Mouse (Mus musculus): ENCODE results near the gene Gm47996. TPM values are rescaled to one million over a fixed set of nuclear protein-coding genes. Genes with fewer than 3 reads are reported as not detected.
"Not testable (repeated sequence)": the region's sequence is repeated elsewhere in the genome, so short reads cannot be mapped to it uniquely, and the experiment has no call there.

Gene Gm47996
- total RNA-seq, 1 experiment from 2014 or later = not detected

- DNase-seq = not testable (repeated sequence)
Observed at GRCm38 (mm10) chr1:151208493-151208892, 1.4 kb upstream of the Gm47996 start.

- not testable (repeated sequence) for DNase-seq
Observed at GRCm38 (mm10) chr1:151208944-151209343, 987 bp upstream of the Gm47996 start.

- not testable (repeated sequence) for DNase-seq
Observed at GRCm38 (mm10) chr1:151211666-151212065, 1.7 kb downstream of the Gm47996 start.

GRCm38 (mm10) chr1:151214862-151215261 is 4.9 kb downstream of the Gm47996 start:
- DNase-seq = no peak

DNA sequence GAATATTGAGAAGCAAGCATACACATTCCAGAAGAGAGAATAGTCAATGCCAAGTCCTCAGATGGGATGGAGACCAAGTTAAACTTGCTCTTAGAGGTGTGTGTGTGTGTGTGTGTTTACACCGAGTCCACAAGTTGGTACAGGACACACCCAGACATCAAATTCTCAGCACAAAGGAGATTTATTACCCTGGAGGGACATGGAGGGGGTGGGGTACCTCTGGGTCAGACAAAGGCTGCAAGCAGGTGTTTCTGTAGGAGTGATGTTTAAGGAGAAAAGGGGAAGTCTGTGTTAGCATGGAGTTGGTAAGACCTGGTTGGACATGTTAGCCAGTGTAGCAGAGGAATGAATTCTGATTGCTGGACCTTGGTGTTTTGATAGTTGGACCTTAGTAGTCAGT is 6.1 kb downstream of the Gm47996 start:
- DNase-seq = no peak

DNA sequence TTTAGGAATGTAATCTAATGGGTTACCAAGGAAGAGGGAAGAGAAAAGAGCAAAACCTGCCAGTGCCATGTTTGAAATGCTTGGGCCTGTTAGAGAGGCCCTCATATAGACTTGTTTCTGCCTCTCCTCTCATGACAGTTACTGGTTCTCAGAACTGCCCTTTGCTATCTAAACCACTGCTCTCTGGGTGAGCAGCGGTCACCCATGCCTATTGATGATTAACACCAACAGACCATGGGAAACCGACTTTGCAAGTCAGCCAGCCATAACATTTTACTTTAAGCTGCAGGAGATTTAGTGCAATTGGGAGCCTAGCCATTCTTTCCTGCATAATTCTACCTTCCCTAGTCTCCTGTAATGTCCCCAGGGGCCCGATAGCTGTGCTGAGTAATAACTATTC is 6.5 kb downstream of the Gm47996 start:
- no peak for DNase-seq

- no peak for DNase-seq
Observed at GRCm38 (mm10) chr1:151219045-151219444, 9.1 kb downstream of the Gm47996 start.

- DNase-seq = no peak
Observed at GRCm38 (mm10) chr1:151220098-151220497, 10.2 kb downstream of the Gm47996 start.

DNA sequence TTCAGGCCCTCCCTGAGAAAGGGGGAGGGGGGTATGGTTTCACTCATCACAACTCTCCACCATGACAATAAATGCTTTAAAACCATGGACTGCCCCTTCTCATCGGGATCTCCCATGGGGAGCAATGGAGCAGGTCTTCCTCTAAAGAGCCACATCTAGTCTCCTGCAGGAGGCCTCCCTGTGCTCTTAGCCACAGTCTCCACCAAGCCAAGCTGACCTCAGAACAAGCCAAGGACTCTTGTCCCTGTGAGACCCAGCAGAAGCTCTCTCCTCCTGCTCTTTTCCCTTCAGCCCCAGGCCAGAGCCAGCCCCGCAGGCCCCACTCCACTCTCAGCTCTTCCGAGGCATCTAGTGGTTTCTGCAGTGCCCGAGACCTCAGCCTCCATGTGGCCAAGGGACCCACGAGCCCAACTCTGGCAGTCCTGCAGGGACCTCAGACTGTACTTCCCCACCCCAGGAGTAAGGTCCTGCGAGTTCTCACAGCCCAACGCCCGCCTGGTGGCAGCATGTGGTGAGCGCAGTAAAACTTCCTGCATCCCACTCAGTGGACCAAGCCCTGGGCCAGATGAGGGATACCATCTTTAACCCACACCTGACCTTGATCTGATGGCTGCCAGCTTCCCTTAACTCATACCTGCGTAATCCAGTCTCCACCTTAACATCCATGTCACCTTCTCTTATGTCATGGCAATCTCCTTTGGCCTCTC is 12.8 kb downstream of the Gm47996 start:
- no peak for DNase-seq

DNA sequence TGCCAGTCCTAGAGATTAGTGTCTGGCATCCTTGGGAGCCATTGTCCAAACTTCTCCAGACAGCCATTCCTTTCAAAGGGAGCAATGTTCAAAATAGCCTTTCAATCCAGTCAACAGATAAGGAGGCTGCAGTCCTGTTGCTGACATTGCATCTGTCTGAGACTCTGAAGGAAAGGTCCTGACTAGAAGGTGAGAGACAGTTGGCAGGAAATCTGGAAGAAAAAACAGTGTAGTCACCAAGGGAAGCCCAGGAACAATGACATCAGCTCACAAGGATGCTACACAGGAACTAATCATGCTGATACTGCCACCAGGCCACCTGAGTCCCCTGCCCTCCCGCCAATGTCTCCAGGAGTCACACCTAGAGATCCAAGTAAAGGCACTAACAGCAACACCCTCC is 13.4 kb downstream of the Gm47996 start:
- no peak for DNase-seq

DNA sequence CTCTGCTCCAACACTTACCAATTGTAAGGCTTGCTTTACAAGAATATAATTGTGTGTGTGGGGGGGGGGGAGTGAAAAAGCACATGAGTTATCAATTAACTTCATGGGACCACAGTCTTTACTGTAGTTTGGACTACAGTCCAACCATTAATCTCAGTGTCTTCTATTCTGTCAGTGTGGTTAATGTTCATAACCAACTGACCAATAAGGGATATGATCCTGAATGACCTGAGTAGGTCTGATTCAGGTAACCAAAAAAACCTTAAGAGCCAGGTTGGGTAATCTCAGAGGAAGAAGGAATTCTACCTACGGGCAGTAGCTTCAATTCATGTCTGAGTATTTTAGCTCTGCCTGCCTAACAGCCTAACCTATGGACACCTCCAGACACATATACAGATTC is 14.6 kb downstream of the Gm47996 start:
- DNase-seq = no peak

- no peak for DNase-seq
Observed at GRCm38 (mm10) chr1:151227506-151227905, 17.6 kb downstream of the Gm47996 start.

DNA sequence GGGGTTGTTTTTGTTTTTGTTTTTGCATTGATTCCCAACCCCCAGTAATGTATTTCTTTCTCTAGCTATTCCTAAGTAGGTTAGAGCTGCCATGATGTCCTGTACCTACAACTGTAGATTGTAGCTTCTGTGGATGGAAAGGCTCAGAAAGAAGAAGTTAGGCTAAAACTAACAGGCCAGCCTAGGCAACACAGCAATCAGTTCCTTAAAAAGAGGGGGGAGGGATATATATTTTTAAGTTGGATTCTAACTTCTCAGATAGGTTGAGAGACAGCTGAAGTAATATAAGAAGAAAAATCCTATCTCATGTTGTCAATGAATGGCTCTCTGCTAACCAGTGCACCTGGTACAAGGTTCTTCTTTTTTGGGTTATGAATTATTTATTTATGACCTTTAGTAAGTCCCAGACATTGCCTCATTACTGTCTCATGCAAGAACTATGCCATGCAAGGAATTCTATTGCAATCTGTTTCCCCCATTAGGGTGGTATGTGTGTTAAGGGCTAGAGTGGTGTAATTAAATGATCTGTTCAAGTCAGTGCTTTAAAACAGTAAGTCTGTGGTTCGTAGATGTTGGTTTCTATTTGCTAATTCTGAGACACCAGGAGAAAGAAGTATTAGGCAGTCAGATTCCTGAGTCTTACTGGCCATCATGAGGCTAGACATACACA is 18.5 kb downstream of the Gm47996 start:
- DNase-seq = no peak

GRCm38 (mm10) chr1:151232346-151232745 is 22.4 kb downstream of the Gm47996 start:
- DNase-seq = no peak

DNA sequence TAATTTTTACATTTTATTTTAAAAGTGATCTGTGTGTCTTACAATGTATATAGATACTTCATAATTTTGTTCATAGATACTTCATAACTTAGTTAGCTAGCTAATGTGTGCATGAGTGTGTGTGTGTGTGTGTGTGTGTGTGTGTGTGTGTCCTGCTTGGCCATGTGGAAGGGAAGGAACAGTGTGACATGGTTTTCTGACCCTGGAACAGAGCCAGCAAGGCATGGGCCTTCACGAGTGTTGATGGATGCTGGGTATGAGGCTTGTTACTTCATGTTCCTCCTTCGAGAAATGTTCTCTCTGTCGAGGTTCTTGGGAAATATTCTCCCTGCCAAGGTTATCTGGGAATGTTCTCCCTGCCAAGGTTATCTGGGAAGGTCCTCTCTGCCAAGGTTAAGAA is 23.8 kb downstream of the Gm47996 start:
- DNase-seq = no peak

DNA sequence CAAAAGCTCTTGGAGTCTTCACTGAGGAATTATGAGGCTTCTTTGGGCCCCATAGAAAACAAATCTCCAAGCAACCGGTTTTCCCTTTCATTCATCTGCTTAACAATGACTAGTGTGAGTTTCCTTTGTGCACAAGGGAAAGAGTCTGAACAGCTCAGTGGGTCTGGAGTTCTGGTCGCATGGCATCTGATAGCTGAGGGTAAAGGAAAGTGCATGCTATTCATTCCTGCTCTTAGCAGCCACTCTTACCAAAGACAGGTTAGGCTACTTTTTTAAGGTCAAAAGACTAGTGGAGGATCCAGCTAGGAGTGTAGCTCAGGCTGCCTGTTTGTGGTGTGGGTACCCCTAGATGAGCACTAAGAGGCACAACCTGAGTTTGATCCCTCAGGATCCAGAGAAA is 25.6 kb downstream of the Gm47996 start:
- DNase-seq = no peak

DNA sequence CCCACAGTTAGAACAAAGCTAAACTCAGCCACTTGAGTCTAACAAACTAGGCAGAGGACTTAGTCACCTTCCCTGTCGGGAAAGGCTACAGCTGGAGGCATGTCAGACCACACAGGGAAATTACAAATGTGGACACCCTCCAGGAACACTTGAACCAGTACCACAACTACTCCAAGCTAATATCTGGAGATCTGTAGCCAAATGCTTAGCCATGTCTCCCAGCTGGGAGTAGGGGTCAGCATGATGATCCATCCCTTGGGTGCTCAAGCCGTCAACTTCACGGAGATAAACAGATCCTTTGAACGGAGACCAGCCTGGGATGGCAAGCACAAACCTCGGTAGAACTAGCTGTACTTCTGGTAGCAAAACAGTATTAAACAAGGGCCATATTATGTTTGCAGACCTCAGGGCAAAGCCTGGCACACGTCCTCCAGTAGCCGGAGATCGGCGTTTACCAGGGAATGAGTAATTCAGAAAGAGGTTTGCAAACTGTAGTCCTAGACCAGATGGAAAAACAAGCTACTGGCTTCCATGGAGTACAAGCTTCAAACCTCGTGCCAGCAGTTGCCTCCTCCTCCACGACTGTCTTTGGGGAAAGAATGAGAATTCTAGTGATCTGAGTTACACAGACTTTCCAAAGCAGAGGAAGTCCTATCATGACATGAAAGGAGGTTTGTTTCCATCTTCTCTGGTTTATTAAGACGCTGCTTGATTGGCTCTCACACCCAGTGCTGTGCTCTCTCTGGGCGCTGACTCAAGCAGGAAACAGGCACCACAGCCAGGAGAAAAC is 26.4 kb downstream of the Gm47996 start:
- no peak for DNase-seq

GRCm38 (mm10) chr1:151237780-151238179 is 27.8 kb downstream of the Gm47996 start:
- DNase-seq = no peak

- no peak for DNase-seq
Observed at GRCm38 (mm10) chr1:151243332-151243731, 33.4 kb downstream of the Gm47996 start.

DNA sequence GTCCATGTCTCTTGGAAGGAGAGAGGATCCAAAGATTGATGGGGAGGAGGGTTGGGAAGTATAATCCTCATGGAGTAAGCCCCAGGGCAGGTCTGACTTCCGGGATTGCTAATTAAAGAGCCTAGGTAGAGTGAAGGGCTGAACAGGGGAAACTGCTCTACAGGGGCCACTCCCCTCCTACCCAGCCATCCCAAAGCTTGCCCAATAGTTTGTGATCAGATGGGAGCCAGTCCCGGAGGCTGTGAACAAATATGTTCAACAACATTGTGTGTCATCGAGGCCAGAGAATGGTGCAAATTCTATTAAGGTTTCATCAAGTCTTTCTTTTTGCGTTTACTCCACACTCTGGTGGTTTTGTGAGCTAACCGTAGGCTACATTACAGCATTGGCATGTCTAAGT is 34.1 kb downstream of the Gm47996 start:
- no peak for DNase-seq

DNA sequence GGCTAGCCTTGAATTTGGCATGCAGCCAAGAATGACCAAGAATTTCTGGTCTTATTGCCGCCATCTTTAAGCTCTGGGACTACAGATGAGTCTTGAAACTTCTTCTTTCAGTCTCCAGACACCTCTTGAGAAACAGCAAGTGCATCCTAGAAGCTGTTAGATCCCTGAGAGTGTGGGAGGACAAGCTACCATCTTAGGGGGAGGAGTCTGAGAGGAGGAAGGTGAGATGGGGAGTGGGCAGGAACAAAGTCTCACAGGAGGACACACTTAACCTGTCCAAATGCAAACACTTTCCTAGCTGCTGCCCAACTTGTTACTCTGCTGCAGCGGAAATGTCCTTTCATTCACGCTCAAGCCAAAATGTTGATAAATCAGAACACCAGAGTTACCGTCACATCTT is 34.8 kb downstream of the Gm47996 start:
- no peak for DNase-seq

DNA sequence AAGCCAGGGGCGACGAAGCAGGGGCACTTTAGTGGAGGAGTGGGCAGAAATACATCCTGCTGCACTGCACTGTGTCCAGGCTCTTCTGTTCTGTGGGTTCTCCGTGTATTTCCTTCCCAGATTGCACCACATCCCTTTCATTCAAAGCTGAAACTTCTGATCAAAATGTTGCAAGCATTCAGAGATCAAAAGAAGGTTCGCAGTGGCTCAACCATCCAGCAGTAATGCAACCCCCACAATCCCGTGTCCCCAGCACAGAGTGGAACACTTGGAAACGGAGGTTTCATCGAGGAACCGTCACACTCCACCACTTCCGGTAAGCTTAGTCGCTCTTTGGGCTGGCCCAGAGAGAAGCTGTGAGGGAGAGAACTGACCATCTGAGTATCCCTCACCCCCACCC is 35.2 kb downstream of the Gm47996 start:
- no peak for DNase-seq

GRCm38 (mm10) chr1:151245846-151246245 is 35.9 kb downstream of the Gm47996 start:
- no peak for DNase-seq

All from adrenal gland, postnatal 25 days (tissue).